Mouse (Mus musculus) cerebellum, postnatal 10 days (tissue): Measurements from ENCODE around the gene Ttc29.
A peak's percentile ranks its signal among the peaks of the same experiment; 100 is the strongest.

Source experiments
- DNase-seq, 2 experiments: peaks; one replicate each; pipeline ENCODE4 v3.0.0; 2021; ENCODE audit warnings: mixed read lengths in 2 of 2

Gene Ttc29

GRCm38 (mm10) chr8:78284805-78285204 is 71.7 kb downstream of the Ttc29 start:
- DNase-seq: no peak

GRCm38 (mm10) chr8:78285366-78285765 is 72.3 kb downstream of the Ttc29 start:
- no peak for DNase-seq

DNA sequence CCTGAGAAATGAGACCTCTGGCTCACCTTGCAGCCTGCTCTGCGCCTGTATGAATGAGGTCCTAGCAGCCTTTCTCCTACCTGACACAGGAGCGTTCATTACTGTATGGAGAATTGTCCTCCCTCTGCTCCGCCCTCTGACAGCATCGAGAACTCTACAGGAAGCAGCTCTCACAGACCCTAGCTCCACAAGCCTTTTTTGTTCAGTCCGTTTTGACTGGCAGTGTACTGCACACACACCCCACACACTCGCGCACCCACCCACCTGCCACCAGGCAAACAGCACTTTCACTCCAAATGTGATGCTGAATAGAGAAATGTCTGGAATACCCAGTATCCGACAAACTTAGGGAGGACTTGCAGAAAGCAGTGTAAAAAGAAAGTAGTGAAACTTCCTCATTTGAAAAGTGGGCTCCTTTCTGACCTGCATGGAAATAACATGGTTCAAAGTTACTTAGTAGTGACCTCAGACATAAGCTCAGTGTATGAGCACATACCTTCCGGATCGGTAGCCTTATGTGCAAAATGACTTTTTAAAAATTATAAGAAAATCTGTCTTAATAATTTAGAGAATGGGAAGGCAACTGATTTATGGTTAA is 76.4 kb downstream of the Ttc29 start:
- DNase-seq: no peak

DNA sequence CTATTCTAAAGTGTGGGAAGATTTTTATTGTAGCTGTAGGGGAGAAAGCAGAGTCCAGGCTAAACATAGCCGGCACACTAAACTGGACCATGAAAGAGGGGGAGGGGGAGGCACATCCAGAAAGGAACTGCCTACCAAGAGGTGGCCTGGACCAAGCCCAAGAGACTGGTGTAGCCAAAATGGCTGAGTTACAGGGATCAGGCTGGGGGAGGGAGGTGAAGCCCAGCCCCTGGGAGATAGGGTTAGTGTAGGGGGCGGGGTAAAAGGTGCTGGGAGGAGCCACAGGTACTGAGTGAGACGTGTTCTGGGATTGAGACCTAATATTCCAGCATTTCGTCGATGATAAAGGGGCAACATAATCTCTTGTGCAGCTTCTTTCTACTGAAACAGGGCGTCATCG is 77.2 kb downstream of the Ttc29 start:
- peak; percentile 76 to 79 for DNase-seq

- DNase-seq: no peak
These were observed 82.4 kb downstream of the Ttc29 start for GRCm38 (mm10) chr8:78295494-78295893.

- no peak for DNase-seq
These were observed 90.5 kb downstream of the Ttc29 start for GRCm38 (mm10) chr8:78303579-78303978.

DNA sequence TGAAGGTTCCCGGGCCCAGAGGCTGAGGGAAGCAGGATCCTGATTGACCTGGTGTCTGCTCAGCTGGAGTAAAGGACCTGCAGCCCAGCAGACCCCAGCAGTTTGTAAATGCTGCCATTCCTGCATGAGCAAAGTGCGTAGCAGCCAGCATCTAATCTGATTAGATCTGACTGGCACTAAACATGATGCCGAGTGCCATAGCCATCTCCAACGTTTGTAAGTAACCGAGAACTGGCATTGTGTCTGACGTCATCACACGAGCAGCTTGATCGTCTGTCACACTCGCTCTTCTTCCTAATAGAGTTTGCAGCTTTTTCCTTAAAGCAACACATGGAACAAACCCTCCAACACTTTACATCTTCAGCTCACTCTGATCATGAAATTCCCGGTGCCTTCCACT is 93.5 kb downstream of the Ttc29 start:
- DNase-seq: peak; percentile 31 to 45

DNA sequence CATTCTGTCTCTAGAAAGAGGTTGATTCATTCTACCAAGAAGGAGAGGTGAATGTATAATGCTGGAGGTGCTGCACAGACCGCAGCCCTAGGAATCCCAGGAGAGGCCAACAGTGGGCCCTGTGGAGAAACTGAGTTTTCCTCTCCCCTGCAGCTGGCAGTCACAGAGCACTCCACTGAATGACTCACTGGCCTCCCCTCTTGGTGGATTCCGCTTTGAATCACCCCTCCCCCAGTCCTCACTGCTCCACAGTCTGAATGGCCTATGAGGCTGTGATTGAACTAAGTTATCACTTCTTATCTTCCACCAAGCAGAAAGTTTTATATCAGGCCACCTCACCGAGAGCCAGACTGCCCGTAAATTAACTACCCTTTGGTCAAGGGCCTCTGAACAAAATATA is 94.0 kb downstream of the Ttc29 start:
- peak in 1 of 2 experiments; percentile 38 for DNase-seq

GRCm38 (mm10) chr8:78309539-78309938 is 96.4 kb downstream of the Ttc29 start:
- DNase-seq: peak; percentile 74 to 83

DNA sequence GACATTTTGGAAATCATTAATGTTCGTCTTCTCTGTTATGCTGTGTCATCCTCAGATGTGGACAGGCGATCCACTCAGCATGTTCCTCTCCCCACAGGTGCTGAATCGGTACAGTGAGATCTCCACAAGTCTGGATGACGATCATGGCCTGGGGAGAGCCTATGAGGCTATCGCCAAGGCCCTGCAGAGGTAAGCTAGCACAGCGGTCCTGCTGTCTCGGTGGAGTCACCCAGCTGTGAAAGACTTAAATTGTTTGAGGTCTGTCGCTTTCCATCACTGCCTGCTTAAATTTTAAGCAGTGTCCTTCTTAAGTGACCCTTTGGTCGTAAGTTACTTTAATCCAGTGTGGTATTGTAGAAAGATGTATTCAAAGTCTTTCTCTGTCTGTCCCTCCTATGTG is 102.5 kb downstream of the Ttc29 start:
- DNase-seq: no peak

DNA sequence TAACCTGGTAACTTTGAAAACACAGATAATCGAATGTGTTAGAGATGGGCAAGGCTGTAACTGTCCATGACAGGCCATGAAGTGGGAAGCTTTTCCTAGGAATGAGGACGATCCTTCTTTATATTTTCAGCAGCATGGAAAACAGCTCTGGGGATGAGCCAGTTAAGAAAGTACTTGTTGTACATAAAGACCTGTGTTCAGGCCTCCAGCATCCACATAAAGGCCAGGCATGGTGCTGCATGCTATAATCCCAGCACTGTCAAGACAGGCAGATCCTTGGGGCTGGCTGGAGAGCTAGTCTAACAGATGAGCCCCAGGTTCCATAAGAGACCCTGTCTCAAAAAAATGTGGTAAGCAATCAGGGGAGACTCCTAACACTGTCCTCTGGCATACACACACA is 104.6 kb downstream of the Ttc29 start:
- DNase-seq: no peak

DNA sequence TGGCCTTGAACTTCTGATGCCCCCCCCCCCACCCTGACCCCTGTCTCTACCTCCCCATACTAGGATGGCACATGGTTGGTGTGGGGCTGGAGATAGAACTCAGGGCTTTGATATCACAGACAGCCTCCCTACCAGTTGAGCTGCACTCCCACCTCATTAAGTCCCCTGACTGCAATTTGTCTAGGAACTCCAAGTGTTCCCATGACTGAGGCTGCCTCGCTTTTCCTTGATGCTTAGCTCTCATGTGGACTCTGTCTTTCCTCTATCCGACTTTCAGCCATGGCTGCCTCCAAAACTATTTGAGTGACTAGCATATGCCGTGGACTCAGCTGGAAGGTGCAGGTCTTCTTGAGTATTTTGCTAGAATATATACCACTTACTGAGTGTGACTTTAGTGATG is 110.3 kb downstream of the Ttc29 start:
- DNase-seq: no peak

GRCm38 (mm10) chr8:78340689-78341529 is 127.8 kb downstream of the Ttc29 start:
- DNase-seq: peak; percentile 64 to 75

- DNase-seq: no peak
These were observed 129.1 kb downstream of the Ttc29 start for GRCm38 (mm10) chr8:78342151-78342550.

DNA sequence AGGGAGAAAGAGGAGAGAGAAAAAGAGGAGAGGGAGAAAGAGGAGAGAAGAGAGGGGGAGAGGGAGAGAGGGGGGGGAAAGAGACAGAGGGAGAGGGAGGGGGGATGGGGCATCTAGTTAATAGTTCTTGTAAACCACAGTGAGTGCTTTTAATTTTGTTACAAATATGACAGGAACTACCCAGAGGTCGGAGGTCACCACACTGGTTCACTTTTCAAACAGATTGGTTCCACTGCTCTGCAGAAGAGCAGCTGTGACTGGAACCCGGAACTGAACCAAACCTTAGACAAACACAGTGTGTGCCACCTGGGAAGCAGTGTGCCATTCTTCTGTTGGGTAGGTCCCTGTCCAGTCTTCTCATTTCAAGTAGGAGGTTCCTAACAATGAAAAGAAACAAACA is 130.9 kb downstream of the Ttc29 start:
- no peak for DNase-seq

DNA sequence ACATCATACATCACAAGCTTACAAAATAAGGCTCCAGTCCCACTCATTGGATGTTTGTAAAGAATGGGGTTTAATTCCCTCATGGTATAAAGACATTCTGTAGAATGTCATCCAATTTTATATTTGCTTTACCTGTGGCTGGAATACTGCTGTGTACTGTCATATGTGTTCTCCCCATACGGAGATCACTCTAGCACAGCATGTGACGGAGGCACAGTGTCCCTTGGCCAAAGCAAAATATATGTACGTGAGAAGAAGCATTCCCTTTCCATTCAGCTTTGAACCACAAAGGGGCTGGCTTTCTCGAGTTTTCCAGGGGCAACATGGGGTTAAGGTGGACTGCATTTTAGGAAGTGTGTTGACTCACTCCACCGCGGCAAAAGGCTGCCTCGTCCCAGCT is 132.6 kb downstream of the Ttc29 start:
- DNase-seq: no peak

DNA sequence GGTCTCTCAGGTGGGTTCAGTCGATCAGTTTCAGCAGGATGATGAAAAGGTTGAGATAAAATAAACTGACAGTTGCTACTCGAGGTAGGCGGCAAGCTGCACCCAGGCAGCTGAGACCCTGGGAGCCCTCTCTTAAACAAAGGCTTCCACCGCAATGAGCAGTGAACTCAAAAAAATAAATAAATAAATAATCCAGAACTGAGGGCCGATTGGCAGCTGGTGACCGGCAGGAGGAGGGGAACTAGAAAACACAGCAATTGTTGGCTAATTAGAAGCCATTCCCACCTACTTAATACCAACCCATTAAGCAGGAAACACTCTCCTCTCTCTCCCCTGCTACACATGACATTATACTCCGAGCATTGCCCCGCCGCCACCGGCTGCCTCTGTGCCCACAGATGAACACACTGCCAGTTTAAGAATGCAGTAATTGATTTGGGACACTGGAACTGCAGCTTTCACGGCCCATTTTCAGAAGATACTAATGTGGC is 133.1 kb downstream of the Ttc29 start:
- peak; percentile 53 to 58 for DNase-seq

GRCm38 (mm10) chr8:78353902-78354301 is 140.8 kb downstream of the Ttc29 start:
- peak; percentile 90 to 93 for DNase-seq

GRCm38 (mm10) chr8:78354801-78355200 is 141.7 kb downstream of the Ttc29 start:
- no peak for DNase-seq

- no peak for DNase-seq
These were observed 177.7 kb downstream of the Ttc29 start for GRCm38 (mm10) chr8:78390756-78391155.

DNA sequence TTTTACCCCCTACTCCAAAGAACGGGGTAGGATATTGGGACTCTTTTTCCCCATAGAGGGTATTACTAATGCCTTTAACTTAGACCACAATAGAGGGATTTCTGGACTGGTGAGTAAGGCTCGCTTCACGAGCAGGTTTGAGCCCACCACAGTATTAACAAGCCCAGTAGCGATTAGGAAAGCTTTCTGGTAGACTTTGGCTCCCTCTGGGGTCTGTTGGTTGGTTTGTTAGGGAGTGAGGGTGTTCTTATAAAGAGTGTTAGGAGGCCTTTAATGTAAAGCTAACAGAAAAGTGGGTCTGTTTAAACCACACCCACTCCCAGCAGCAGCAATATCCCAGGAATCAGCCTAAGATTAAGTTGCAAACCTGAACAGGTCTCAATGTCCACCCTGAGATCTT is 206.2 kb downstream of the Ttc29 start:
- peak in 1 of 2 experiments; percentile 23 for DNase-seq

- DNase-seq: peak; percentile 35 to 47
These were observed 207.0 kb downstream of the Ttc29 start for GRCm38 (mm10) chr8:78420101-78420503.

GRCm38 (mm10) chr8:78423937-78424336 is 210.8 kb downstream of the Ttc29 start:
- no peak for DNase-seq

DNA sequence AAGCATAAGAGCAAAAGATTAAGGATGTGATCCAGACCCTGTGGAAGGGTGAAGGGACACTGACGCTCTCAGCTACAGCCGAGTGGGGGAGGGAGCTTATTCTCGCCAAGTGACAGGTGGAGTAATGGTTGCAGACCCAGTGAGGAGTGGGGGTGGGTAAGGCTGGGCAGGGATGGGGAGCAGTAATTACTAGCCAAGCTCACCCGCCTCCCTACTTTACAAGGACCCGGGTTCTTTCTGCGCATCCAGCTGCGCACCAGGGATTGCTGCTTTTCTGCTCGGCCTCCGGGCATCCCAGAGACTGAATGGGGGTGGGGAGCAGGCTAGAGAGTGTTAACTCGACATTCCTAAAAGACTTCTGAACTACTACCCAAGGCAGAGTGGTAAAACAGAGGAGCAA is 213.4 kb downstream of the Ttc29 start:
- peak; percentile 27 to 29 for DNase-seq
